Mouse (Mus musculus): ENCODE results near the gene Chchd3.

Gene Chchd3

DNA sequence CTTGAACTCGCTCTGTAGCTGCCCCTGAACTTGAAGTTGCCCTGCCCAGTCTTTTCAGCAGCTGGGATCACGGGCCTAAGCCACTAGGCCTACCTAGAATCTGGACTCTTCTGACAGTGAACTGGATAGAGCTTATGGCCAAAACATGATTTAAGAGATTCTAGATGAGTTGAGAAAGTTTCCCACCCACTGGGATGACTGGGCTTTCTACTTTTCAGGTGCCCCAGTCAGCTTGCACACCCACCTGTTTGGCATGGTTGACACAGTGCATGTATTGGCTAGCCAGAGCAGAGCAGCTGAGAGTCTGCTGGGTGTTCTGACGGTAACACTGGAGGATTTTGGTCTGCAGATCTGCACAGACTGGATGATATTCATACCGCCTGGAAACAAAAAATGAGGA, 256.4 kb downstream of the Chchd3 start:
- no peak for DNase-seq (ENCODE audit: low read depth, low spot score)

DNA sequence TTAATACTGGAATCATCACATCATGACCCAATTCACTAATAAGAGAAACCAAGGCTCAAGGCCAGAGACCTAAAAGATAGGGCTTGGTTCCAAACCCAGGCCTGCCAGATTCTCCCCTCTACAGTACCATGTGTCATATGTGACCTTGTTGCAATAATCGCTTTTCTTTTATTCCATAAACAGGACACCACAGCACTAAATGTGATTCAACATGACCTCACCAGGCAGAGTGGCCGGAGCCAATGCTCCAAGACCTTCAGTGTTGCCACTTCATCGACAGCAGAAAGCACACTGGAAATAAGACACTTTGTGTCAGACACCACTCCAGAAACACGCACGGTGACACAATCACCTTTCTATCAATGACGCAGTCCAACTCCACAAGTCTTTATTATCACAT, 258.3 kb downstream of the Chchd3 start:
- no peak for DNase-seq (ENCODE audit: low read depth, low spot score)

DNA sequence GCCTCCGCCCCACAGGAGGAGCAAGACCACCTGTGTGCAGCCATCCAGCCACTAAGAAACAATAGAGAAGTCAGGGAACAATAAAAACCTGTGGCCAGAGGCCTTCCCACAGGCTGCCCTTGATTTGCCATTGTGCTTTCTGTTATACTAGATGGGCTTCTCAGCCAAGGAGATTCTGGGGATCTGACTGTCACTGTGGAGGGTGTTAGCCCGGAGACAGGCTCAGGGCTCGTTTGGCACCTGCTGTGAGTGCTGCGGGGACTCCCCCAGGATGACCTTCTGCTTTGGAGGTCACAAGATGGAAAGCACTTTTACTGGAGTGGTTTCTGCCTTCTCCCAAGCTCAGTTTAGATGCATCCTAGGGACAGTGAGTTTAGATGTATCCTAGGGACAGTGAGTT, 262.5 kb downstream of the Chchd3 start:
- DNase-seq (ENCODE audit: low read depth, low spot score) = no peak

DNA sequence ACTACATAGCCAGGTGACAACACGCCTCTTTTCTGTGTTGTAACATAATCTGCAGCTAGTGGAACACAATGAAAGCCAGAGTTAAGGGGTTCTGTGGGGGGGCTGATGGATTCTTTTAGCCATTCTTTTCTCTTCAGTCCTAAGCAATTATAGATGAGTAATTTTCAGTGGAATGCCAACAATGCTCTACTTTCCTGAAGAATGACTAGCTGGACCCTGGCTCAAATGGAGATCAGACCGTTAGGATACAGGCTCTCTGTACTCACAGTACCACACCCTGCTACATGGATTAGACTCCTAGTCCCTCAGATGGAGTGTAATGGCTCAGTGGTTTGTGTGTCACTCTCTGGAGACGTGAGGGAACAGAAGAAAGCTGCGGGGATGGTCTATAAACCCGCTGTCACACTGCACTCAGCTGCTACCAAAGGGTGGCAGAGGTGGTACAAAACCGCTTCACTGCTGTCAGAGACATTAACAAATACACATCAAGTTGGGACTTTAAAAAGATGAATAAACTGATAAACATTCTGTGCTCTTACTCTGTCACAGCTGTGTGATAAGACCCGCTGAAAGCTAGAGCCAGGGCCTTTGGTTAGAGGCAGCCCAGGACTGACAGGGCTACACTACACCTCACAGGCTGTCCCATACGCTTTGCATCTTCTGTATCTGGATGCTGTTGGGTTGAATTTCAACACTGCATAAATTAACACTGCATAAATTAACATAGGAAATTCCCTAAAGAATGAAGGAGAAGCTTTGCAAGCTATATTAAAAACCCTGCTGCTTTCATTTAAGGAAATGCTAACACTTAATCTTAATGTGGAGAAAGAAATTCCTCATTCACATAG, 264.2 kb downstream of the Chchd3 start:
- DNase-seq (ENCODE audit: low read depth, low spot score) = no peak

DNA sequence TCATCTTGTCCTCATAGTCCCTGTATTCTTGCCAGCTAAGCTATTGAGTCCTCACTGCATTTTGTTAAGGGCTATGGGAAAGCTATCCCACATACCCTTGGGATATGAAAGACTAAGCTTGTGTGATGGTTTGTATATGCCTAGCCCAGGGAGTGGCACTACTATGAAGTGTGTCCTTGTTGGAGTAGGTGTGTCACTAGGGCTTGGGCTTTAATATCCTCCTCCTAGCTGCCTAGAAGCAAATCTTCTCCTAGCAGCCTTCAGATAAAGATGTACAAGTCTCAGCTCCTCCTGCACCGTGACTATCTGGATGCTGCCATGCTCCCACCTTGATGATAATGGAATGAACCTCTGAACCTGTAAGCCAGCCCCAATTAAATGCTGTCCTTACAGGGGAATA, 266.5 kb downstream of the Chchd3 start:
- DNase-seq (ENCODE audit: low read depth, low spot score) = no peak

DNA sequence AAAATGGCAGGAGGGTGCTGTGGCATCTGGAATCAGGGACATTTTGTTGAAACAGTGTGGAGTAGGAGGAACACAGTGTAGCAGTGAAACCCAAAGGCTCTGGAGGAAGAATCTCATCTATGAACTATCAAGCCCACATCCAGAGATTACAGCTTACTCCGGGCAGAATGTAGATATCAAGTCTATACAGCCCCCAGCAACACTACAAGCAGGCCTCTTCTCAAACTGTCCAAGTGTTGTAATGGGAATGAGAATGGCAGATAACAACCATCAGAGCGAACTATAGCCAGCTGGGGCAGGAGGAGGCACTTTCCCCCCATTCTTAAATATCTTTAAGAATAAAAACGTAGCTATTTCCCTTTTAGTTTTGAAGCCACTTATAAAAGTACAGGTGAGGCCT, 266.9 kb downstream of the Chchd3 start:
- DNase-seq (ENCODE audit: low read depth, low spot score) = no peak

DNA sequence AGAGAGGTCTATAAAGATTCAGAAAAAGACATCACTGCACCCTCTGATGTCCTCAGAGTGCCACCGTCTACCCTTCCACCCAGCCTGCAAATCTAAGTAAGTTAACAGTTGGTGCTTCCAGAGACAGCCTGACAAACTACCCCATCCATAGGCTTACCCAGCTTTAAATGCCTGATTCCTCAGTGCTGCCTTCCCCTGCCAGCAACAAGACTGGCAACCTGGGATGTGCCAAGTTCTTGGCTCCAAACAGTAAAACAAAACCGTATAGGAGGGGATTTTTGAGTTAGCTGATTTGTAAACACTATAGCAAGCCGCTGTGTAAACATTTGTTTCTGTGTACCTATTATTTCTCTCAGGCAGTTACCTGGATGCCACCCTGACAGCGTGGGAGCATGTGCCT, 269.6 kb downstream of the Chchd3 start:
- DNase-seq (ENCODE audit: low read depth, low spot score) = no peak

DNA sequence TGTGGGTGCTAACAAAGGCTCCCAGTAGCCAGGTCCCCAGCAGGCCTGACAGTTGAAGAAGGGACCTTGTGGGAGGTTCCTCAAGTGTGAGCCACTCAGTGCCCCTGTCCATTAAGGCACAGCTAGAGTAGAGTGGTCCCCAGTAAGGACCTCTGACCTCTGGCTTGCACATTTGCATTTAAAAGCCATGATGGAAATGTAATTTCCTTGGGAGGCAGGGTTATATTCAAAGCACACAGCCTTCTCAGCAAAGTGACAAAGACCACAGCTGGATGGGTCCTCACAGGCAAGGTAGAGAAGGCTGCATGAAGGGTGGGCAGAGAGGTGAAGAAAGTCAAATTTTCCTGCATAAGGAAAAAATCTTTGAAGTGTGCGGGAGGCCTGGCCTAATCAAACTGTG, 272.7 kb downstream of the Chchd3 start:
- no peak for DNase-seq (ENCODE audit: low read depth, low spot score)

DNA sequence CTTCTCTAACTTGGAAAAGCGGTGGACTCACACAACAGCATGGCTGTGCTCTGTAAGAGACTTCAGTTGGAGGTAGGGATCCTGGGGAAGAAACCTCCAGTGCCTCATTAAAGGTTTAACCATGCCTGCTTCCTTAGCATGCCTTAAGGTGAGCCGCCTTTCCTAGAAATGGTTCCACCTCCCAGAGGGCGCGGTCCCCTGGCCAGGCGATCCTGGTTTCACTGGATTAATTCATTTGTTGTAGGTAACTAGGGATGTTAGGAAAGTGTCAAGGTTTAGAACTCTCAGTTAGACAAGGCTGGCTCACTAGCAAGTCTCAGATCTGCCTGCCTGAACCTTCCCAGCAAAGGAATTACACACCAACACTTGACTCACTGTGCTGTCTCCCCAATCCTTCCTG, 273.9 kb downstream of the Chchd3 start:
- DNase-seq (ENCODE audit: low read depth, low spot score) = no peak

DNA sequence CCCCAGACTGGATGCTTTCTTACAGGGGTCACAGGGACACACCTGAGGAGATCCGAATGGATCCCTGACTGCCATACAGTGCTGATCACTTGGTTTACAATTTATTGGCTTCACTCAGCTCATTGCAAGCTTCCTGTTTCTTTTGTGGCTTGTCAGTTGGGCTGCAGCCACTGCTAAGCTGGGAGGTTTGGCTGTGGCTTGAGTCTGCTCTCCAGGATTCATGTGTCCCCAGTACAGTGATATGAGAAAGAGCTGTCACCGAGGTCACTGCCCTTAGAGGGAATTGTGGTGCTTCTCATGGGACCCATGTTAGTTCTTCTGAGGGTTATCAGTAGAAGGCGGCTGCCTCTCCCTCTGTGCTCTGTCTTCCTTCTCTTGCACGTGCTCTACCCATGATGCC, 277.0 kb downstream of the Chchd3 start:
- no peak for DNase-seq (ENCODE audit: low read depth, low spot score)

DNA sequence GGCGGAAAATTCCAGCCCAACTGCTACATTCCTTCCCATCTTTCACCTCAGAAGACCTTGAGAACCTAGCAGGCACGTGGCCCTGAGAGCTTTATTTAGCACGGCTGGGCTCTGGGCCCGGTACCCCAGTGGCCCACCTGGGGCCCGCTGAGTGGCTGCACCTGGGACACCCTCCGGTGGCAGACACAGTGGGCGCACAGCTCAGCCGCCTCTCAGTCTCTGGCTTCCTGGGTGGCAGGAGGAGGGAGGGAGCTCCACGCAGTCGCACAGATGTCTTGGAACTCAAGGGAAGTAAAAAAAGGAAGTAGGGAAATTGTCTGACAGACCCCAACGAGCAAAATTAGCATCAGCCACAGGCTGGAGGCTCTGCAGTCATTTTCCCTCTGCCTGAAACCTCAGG, 279.5 kb downstream of the Chchd3 start:
- DNase-seq (ENCODE audit: low read depth, low spot score) = no peak

DNA sequence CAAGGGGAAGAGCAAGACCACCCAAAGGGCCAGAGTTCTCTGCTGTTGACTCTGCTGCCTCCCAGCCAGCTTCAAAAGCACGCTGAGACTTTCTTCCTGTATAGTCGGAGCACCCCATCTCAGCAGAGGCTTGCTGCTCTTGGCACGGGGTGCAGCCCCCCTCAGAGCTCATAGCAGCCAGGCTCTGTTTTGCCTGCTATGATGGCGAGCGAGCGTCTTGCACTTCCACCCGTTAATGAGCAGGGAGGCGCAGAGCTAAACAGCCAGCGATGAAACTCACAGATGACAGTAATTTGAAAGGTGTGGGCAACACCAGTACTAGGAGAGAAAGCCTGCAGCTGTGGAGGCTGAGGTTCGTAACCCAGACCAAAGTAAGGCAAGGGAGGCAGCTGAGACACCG, 283.7 kb downstream of the Chchd3 start:
- DNase-seq (ENCODE audit: low read depth, low spot score) = no peak

DNA sequence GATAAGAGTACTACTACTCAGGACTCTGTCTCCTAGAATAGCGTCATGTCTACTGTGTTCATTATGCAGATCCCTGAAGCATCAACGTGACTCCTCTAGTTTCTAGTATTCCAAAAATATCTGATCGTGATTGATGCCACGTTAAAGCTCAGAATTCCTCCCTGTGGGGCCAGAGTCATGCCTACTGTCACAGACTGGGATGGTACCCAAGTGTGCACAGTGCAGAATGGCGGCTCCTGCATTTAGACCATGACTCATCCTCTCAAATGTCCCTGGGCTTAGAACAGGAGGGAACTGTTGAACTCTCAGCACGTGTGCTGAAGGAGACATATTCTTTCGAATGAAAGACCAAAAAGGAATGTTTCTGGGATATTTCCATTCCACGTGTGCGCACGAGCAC, 305.5 kb downstream of the Chchd3 start:
- DNase-seq (ENCODE audit: low read depth, low spot score) = no peak

DNA sequence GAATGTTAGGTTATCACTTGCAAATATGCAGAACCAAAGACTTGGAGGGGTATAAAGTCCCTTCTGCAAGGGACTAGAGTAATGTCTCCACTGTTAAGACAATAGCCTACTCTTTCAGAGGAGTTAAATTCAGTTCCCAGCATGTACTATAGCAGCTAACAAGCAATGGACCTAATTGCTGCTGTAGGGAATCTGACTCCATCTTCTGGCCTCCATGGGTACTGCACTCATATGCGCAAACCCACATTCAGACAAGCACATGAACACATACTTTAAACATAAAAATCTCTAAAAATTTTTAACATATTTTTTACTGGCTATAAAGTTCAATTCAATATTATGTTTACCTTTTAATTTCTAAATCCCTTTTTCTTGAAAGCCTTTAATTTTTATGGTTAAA, 310.2 kb downstream of the Chchd3 start:
- DNase-seq (ENCODE audit: low read depth, low spot score) = no peak

DNA sequence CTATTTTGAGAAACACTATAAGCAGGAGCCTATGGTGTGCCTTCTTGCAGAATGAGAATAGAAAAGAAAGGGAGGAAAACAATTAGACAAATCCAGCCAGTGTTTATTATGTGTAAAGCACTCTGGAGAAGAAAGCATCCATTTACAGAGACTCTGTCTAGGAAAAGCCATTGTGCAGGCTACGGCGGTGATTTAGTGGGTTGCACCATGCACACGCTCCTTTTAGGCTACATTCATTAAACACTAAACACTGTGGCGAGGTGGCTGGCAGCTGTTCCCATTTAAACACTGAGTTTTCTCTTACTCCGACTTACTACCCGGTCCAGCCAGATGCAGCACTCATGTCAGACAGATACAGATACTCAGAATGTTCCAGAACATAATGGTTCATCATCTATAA, 311.3 kb downstream of the Chchd3 start:
- peak; percentile 28 for DNase-seq (ENCODE audit: low read depth, low spot score)

DNA sequence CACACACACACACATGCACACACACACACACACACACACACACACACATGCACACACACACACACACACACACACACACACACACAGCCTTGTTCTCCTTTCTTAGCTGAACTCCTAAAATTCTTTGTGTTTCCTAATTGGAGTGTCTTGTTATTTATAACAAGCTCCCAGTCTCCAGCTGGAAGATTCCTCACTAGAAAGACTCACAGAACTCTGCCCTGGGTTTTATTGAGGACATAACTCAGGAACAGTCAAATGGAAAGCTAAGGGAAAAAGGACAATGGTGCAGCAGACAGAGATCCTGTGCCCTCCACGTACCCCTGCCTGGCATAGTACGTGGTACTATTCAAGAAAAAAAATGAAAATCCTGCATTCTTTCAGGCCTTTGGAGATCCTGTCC, 312.7 kb downstream of the Chchd3 start:
- DNase-seq (ENCODE audit: low read depth, low spot score) = no peak

All from forelimb bud, embryonic 11.5 days (tissue).